Comparison of ENCODE assay signal across 10 mouse cellular contexts in genomic region chr10:39551637-39552185, GRCm38 (mm10).
DNase-seq lines count a peak whose midpoint lies in the region; ATAC-seq and TF ChIP-seq lines count a peak whose summit lies in the region.
"Had no signal": no experiment of that assay in that cellular context is flagged by ENCODE, and none has a peak within 500 bp of the region (broad histone marks: within the 10 kb centered on the region; RNA-seq: fewer than 3 reads in every experiment).

No protein-coding gene starts in this region.

- 72% methylated on average over 9 of the region's 9 CpGs for WGBS in lung, embryonic 15.5 days
- WGBS in lung, postnatal 0 days = 76% methylated on average over 9 of the region's 9 CpGs
- 35% methylated on average over 9 of the region's 9 CpGs for WGBS in forebrain, embryonic 14.5 days
- WGBS in limb, embryonic 11.5 days = 60% methylated on average over 9 of the region's 9 CpGs
- 62% methylated on average over 9 of the region's 9 CpGs for WGBS in stomach, embryonic 15.5 days

- H3K4me3 ChIP-seq in lung, embryonic 15.5 days = no peak overlapping the region
- H3K4me3 ChIP-seq in lung, postnatal 0 days (ENCODE audit: low read depth, low read length) = no peak overlapping the region
- no peak overlapping the region for H3K4me3 ChIP-seq in forebrain, embryonic 14.5 days (ENCODE audit: low read depth, low read length)
- no peak overlapping the region for H3K4me3 ChIP-seq in limb, embryonic 11.5 days (ENCODE audit: low read depth, low read length)
- no peak overlapping the region for H3K4me3 ChIP-seq in stomach, embryonic 15.5 days (replicated peaks)

- no peaks in the 10 kb centered on the region for H3K9me3 ChIP-seq in lung, embryonic 15.5 days
- H3K9me3 ChIP-seq in lung, postnatal 0 days (ENCODE audit: low read length) = no peaks in the 10 kb centered on the region
- no peaks in the 10 kb centered on the region for H3K9me3 ChIP-seq in forebrain, embryonic 14.5 days (replicated peaks; ENCODE audit: control insufficient read depth, low read length)
- no peaks in the 10 kb centered on the region for H3K9me3 ChIP-seq in limb, embryonic 11.5 days (ENCODE audit: control insufficient read depth, low read length)
- no peaks in the 10 kb centered on the region for H3K9me3 ChIP-seq in stomach, embryonic 15.5 days

- no peak for TF ChIP-seq EP300 in lung, postnatal 0 days (IDR thresholded peaks at IDR 0.05)

- H3K9ac ChIP-seq in lung, embryonic 15.5 days = no peak overlapping the region
- no peak overlapping the region for H3K9ac ChIP-seq in lung, postnatal 0 days (replicated peaks; ENCODE audit: low read depth)
- peak overlapping the region; percentile 50 for H3K9ac ChIP-seq in forebrain, embryonic 14.5 days (ENCODE audit: low read length)
- H3K9ac ChIP-seq in limb, embryonic 11.5 days (ENCODE audit: low read length) = peak overlapping the region; percentile 22; the same call in 1 of the 2 replicates
- H3K9ac ChIP-seq in stomach, embryonic 15.5 days = no peak overlapping the region
- H3K9ac ChIP-seq: liver, embryonic 14.5 days had no signal

- H3K36me3 ChIP-seq in lung, embryonic 15.5 days = no peaks in the 10 kb centered on the region
- H3K36me3 ChIP-seq in lung, postnatal 0 days (ENCODE audit: insufficient read depth, low read length) = peaks cover 3% of the 10 kb centered on the region
- H3K36me3 ChIP-seq in forebrain, embryonic 14.5 days (ENCODE audit: control insufficient read depth, insufficient read depth, low read length) = peaks cover 14% of the 10 kb centered on the region; the same call in 1 of the 2 replicates
- no peaks in the 10 kb centered on the region for H3K36me3 ChIP-seq in limb, embryonic 11.5 days (ENCODE audit: control insufficient read depth, insufficient read depth, low read length)
- H3K36me3 ChIP-seq in stomach, embryonic 15.5 days = no peaks in the 10 kb centered on the region

- ATAC-seq in lung, embryonic 15.5 days (ENCODE audit: borderline replicate concordance, extremely low read depth, low FRiP score, low TSS enrichment) = no peak
- ATAC-seq in lung, postnatal 0 days = no peak
- ATAC-seq in forebrain, embryonic 14.5 days = peak; percentile 10
- ATAC-seq in limb, embryonic 11.5 days (ENCODE audit: insufficient number of reproducible peaks, low FRiP score, low TSS enrichment, low read depth) = no peak
- no peak for ATAC-seq in stomach, embryonic 15.5 days (ENCODE audit: insufficient read depth, low FRiP score, low read depth)
- ATAC-seq: Patski had no signal

- no peak overlapping the region for H3K4me2 ChIP-seq in lung, embryonic 15.5 days
- H3K4me2 ChIP-seq in lung, postnatal 0 days (replicated peaks; ENCODE audit: low read depth, low read length) = no peak overlapping the region
- no peak overlapping the region for H3K4me2 ChIP-seq in forebrain, embryonic 14.5 days (ENCODE audit: low read length)
- no peak overlapping the region for H3K4me2 ChIP-seq in limb, embryonic 11.5 days (ENCODE audit: low read depth, severe bottlenecking)
- H3K4me2 ChIP-seq in stomach, embryonic 15.5 days = no peak overlapping the region

- H3K4me1 ChIP-seq in lung, embryonic 15.5 days = peaks cover 45% of the 10 kb centered on the region
- H3K4me1 ChIP-seq in lung, postnatal 0 days (ENCODE audit: insufficient read depth, low read depth, low read length) = peaks cover 7% of the 10 kb centered on the region; the same call in 1 of the 2 replicates
- peaks cover 45% of the 10 kb centered on the region for H3K4me1 ChIP-seq in forebrain, embryonic 14.5 days (ENCODE audit: control insufficient read depth, insufficient read depth, low read length)
- H3K4me1 ChIP-seq in limb, embryonic 11.5 days (ENCODE audit: control insufficient read depth, insufficient read depth, low read length) = peaks cover 52% of the 10 kb centered on the region
- peaks cover 34% of the 10 kb centered on the region for H3K4me1 ChIP-seq in stomach, embryonic 15.5 days

- TF ChIP-seq CTCF in lung, postnatal 0 days (IDR thresholded peaks at IDR 0.05) = no peak

- no peak for DNase-seq in lung, postnatal 0 days (ENCODE audit: low spot score)
- DNase-seq in forebrain, embryonic 14.5 days (ENCODE audit: low spot score) = no peak
- no peak for DNase-seq in limb, embryonic 11.5 days (ENCODE audit: low spot score)
- DNase-seq in layer of hippocampus, adult 8-10 months (ENCODE audit: low spot score in 2 of 2) = no peak
- DNase-seq in layer of hippocampus, postnatal 36 days = no peak
- DNase-seq: thymus, postnatal 25 days had no signal

- no peaks in the 10 kb centered on the region for H3K27me3 ChIP-seq in lung, embryonic 15.5 days
- H3K27me3 ChIP-seq in lung, postnatal 0 days (replicated peaks; ENCODE audit: insufficient read depth, low read length) = no peaks in the 10 kb centered on the region
- no peaks in the 10 kb centered on the region for H3K27me3 ChIP-seq in forebrain, embryonic 14.5 days (replicated peaks; ENCODE audit: control insufficient read depth, insufficient read depth, low read length)
- H3K27me3 ChIP-seq in limb, embryonic 11.5 days (ENCODE audit: control insufficient read depth, insufficient read depth, low read length) = no peaks in the 10 kb centered on the region
- no peaks in the 10 kb centered on the region for H3K27me3 ChIP-seq in stomach, embryonic 15.5 days (replicated peaks)
- H3K27me3 ChIP-seq: Patski had no signal

- H3K27ac ChIP-seq in lung, embryonic 15.5 days = peak overlapping the region; percentile 44; the same call in 1 of the 2 replicates
- H3K27ac ChIP-seq in lung, postnatal 0 days (ENCODE audit: low read length) = no peak overlapping the region
- peak overlapping the region; percentile 89 for H3K27ac ChIP-seq in forebrain, embryonic 14.5 days (ENCODE audit: low read depth, low read length)
- H3K27ac ChIP-seq in limb, embryonic 11.5 days (replicated peaks; ENCODE audit: low read depth, low read length) = peak overlapping the region; percentile 65; the same call in 1 of the 2 replicates
- H3K27ac ChIP-seq in stomach, embryonic 15.5 days = peak overlapping the region; percentile 70
- H3K27ac ChIP-seq: liver, embryonic 14.5 days had no signal

Comparison
In these comparisons a context has a peak if more than half of its experiments do, and no peak if none do; other contexts are left out.
1. H3K9ac ChIP-seq: peak in forebrain, embryonic 14.5 days (single experiment) and limb, embryonic 11.5 days (single experiment); none in lung, embryonic 15.5 days (single experiment), lung, postnatal 0 days (single experiment) and stomach, embryonic 15.5 days (single experiment).